Mouse (Mus musculus): ENCODE measurements around the gene Dnah2. TPM values are rescaled to one million over a fixed set of nuclear protein-coding genes. Genes with fewer than 3 reads are reported as not detected.
"Not testable (repeated sequence)": the region's sequence is repeated elsewhere in the genome, so short reads cannot be mapped to it uniquely, and the experiment has no call there.

The Dnah2 gene
- polyA plus RNA-seq, 1 experiment from 2014 or later, result 0.90 TPM

DNA sequence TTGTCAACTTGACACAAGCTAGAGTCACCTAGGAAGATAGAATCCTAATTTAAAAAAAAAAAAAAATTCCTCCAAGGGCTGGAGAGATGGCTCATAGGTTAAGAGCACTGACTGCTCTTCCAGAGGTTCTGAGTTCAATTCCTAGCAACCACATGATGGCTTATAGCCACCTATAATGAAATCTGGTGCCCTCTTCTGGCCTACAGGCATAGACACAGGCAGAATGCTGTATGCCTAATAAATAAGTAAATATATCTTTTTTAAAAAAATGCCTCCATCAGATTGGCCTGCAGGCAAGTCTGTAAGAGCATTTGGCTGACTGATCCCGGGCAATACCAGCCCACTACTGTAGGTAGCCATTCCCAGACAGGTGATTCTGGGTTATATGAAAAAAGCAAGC, 13.9 kb downstream of the Dnah2 start:
- WGBS, result 66% methylated on average over 1 of the region's 1 CpGs
- H3K9me3 ChIP-seq (ENCODE audit: low read length), result no peaks in the 10 kb centered on the region
- H3K4me2 ChIP-seq (replicated peaks; ENCODE audit: low read depth, low read length), result no peak overlapping the region
- H3K9ac ChIP-seq (replicated peaks; ENCODE audit: low read length), result no peak overlapping the region
- H3K36me3 ChIP-seq (ENCODE audit: insufficient read depth, low read length), result no peaks in the 10 kb centered on the region
- no peaks in the 10 kb centered on the region for H3K27me3 ChIP-seq (ENCODE audit: insufficient read depth, low read length)
- ATAC-seq (ENCODE audit: low FRiP score, low TSS enrichment), result no peak
- H3K4me3 ChIP-seq (ENCODE audit: low read length), result no peak overlapping the region
- H3K4me1 ChIP-seq (ENCODE audit: insufficient read depth, low read length), result no peaks in the 10 kb centered on the region
- H3K27ac ChIP-seq (ENCODE audit: low read length), result no peak overlapping the region

- 0 out of 2 replicates have a peak, but pooled peaks cover 2% of the 10 kb centered on the region for H3K4me1 ChIP-seq (ENCODE audit: insufficient read depth, low read length)
- H3K27me3 ChIP-seq (ENCODE audit: insufficient read depth, low read length), result no peaks in the 10 kb centered on the region
- H3K4me3 ChIP-seq (ENCODE audit: low read length), result no peak overlapping the region
- H3K27ac ChIP-seq (ENCODE audit: low read length), result no peak overlapping the region
- H3K9ac ChIP-seq (replicated peaks; ENCODE audit: low read length), result no peak overlapping the region
- H3K36me3 ChIP-seq (ENCODE audit: insufficient read depth, low read length), result no peaks in the 10 kb centered on the region
- no peak overlapping the region for H3K4me2 ChIP-seq (replicated peaks; ENCODE audit: low read depth, low read length)
- 81% methylated on average over 7 of the region's 7 CpGs for WGBS
- no peaks in the 10 kb centered on the region for H3K9me3 ChIP-seq (ENCODE audit: low read length)
- ATAC-seq (ENCODE audit: low FRiP score, low TSS enrichment), result no peak
Measured at GRCm38 (mm10) chr11:69532480-69533150, 16.3 kb downstream of the Dnah2 start.

- WGBS, result 94% methylated on average over 6 of the region's 6 CpGs
- not testable (repeated sequence) for H3K9ac ChIP-seq (replicated peaks; ENCODE audit: low read length); H3K9me3 ChIP-seq (ENCODE audit: low read length); H3K36me3 ChIP-seq (ENCODE audit: insufficient read depth, low read length); ATAC-seq (ENCODE audit: low FRiP score, low TSS enrichment); H3K4me2 ChIP-seq (replicated peaks; ENCODE audit: low read depth, low read length); H3K27ac ChIP-seq (ENCODE audit: low read length); H3K27me3 ChIP-seq (ENCODE audit: insufficient read depth, low read length); H3K4me3 ChIP-seq (ENCODE audit: low read length); H3K4me1 ChIP-seq (ENCODE audit: insufficient read depth, low read length)
Measured at GRCm38 (mm10) chr11:69530755-69531154, 18.2 kb downstream of the Dnah2 start.

DNA sequence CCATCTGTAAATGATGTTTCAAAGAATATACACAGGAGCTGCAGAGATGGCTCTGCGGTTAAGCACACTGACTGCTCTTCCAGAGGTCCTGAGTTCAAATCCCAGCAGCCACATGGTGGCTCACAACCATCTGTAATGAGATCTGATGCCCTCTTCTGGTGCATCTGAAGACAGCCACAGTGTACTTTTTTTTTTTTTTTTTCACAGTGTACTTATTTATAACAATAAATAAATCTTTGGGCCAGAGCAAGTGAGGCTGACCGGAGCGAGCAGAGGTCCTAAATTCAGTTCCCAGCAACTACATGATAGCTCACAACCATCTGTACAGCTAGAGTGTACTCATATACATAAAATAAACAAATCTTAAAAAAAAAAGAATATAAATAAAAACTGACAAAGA, 18.6 kb downstream of the Dnah2 start:
- WGBS, result 73% methylated on average over 3 of the region's 3 CpGs
- H3K36me3 ChIP-seq (ENCODE audit: insufficient read depth, low read length); H3K9ac ChIP-seq (replicated peaks; ENCODE audit: low read length); ATAC-seq (ENCODE audit: low FRiP score, low TSS enrichment); H3K4me3 ChIP-seq (ENCODE audit: low read length); H3K9me3 ChIP-seq (ENCODE audit: low read length); H3K27me3 ChIP-seq (ENCODE audit: insufficient read depth, low read length); H3K27ac ChIP-seq (ENCODE audit: low read length); H3K4me1 ChIP-seq (ENCODE audit: insufficient read depth, low read length); H3K4me2 ChIP-seq (replicated peaks; ENCODE audit: low read depth, low read length): not testable (repeated sequence)

DNA sequence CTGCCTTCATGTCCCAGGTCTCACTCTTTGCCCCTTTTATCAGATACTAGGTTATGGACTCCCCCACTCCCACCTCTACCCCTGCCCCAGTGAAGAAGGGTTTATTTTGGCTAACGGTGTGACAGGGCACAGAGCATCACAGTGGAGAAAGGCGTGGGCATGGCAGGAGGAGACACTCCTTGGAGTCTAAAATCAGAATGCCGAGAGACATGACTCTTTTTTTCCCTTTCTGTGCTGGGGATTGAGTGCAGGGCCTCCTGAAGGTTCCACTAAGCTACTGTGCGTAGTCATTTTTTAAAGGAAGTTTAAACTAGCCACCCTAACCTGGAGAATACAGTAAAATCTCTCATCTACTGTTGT, 20.9 kb downstream of the Dnah2 start:
- Histone ChIP-seq H3K9ac (replicated peaks; ENCODE audit: low read length) (peak overlapping the region; percentile 67), H3K4me1 (ENCODE audit: insufficient read depth, low read length) (0 out of 2 replicates have a peak, but pooled peaks cover 8% of the 10 kb centered on the region), H3K27ac (ENCODE audit: low read length) (no peak overlapping the region), H3K36me3 (ENCODE audit: insufficient read depth, low read length) (no peaks in the 10 kb centered on the region), H3K4me3 (ENCODE audit: low read length) (no peak overlapping the region), H3K4me2 (replicated peaks; ENCODE audit: low read depth, low read length) (no peak overlapping the region), H3K27me3 (ENCODE audit: insufficient read depth, low read length) (no peaks in the 10 kb centered on the region), H3K9me3 (ENCODE audit: low read length) (no peaks in the 10 kb centered on the region)
- ATAC-seq (ENCODE audit: low FRiP score, low TSS enrichment), result no peak
- WGBS, result 75% methylated on average over 4 of the region's 4 CpGs

DNA sequence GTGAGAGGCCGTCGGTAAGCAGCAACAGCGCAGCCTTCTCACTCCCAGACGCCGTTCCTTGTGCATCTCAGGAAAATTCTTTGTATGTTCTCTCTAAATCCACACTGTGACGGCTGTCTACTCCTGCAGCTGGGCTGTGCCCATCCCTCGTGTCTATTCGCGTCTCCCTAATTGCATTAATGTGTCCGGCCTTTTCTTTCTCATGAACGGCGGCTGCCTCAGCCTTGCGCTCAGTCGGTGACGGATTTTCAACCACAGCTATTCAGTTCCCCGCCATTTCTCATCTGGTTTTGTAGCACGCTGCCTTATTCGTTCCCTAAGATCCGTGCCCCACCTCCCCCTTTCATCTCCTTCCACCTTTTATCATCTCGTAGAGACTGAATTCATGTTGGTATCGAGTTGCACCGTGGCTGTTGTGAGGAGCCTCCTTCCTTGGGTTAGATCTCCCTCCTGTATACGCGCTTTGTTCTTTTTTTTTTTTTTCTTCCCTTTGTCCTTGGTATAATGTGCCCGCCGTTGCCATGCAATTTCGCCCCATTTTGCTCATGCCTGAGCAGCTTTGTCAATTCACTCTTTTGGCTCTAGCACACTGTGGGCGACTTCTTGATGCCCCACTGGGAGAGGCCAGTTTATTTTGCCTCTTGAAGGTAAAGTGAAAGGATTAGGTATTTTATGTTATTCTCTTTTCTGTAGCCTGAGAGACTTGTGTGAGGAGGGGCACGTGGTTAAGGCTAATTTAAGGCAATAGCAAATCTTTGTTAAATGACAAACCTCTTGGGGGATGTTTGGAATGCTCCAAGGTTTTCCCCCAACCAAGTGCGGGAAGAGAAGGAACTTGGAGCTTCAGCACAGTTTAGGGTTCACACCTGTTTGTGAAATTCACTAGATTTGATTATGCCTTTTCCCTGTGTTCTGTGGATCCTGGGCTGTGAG, 21.5 kb downstream of the Dnah2 start:
- no peak for ATAC-seq (ENCODE audit: low FRiP score, low TSS enrichment)
- peak overlapping the region; percentile 41 for H3K4me3 ChIP-seq (ENCODE audit: low read length)
- 0 out of 2 replicates have a peak overlapping the region, but pooled peaks have one; percentile 15 for H3K27ac ChIP-seq (ENCODE audit: low read length)
- no peaks in the 10 kb centered on the region for H3K36me3 ChIP-seq (ENCODE audit: insufficient read depth, low read length)
- H3K4me2 ChIP-seq (replicated peaks; ENCODE audit: low read depth, low read length), result peak overlapping the region; percentile 69
- peak overlapping the region; percentile 67 for H3K9ac ChIP-seq (replicated peaks; ENCODE audit: low read length)
- H3K9me3 ChIP-seq (ENCODE audit: low read length), result no peaks in the 10 kb centered on the region
- 0 out of 2 replicates have a peak, but pooled peaks cover 8% of the 10 kb centered on the region for H3K4me1 ChIP-seq (ENCODE audit: insufficient read depth, low read length)
- no peaks in the 10 kb centered on the region for H3K27me3 ChIP-seq (ENCODE audit: insufficient read depth, low read length)
- WGBS, result 5% methylated on average over 30 of the region's 30 CpGs

DNA sequence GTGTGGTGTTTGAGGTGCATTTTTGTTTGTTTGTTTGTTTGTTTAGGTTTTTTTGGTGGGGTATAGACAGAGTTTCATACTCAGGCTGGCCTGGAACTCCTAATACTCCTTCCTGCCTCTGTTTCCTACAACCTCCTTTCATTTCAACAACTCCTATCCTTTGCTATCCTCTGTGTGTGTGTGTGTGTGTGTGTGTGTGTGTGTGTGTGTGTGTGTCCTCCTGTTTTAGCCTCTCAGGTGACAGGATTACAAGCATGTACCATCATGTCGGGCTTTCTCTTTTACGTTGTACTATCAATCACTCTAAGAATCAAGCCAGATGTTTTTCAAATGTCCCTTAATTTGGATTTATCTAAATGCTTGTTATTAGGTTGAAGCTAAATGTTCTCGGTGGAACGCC, 22.3 kb downstream of the Dnah2 start:
- H3K4me2 ChIP-seq (replicated peaks; ENCODE audit: low read depth, low read length), result peak overlapping the region; percentile 69
- peak overlapping the region; percentile 41 for H3K4me3 ChIP-seq (ENCODE audit: low read length)
- H3K27ac ChIP-seq (ENCODE audit: low read length), result no peak overlapping the region
- H3K4me1 ChIP-seq (ENCODE audit: insufficient read depth, low read length), result 0 out of 2 replicates have a peak, but pooled peaks cover 8% of the 10 kb centered on the region
- no peaks in the 10 kb centered on the region for H3K27me3 ChIP-seq (ENCODE audit: insufficient read depth, low read length)
- no peaks in the 10 kb centered on the region for H3K36me3 ChIP-seq (ENCODE audit: insufficient read depth, low read length)
- H3K9me3 ChIP-seq (ENCODE audit: low read length), result no peaks in the 10 kb centered on the region
- peak overlapping the region; percentile 67 for H3K9ac ChIP-seq (replicated peaks; ENCODE audit: low read length)
- no peak for ATAC-seq (ENCODE audit: low FRiP score, low TSS enrichment)
- WGBS, result 35% methylated on average over 4 of the region's 4 CpGs

- Histone ChIP-seq H3K4me1 (ENCODE audit: insufficient read depth, low read length) (0 out of 2 replicates have a peak, but pooled peaks cover 8% of the 10 kb centered on the region), H3K9ac (replicated peaks; ENCODE audit: low read length) (no peak overlapping the region), H3K36me3 (ENCODE audit: insufficient read depth, low read length) (no peaks in the 10 kb centered on the region), H3K27ac (ENCODE audit: low read length) (no peak overlapping the region), H3K9me3 (ENCODE audit: low read length) (no peaks in the 10 kb centered on the region), H3K4me3 (ENCODE audit: low read length) (no peak overlapping the region), H3K27me3 (ENCODE audit: insufficient read depth, low read length) (no peaks in the 10 kb centered on the region), H3K4me2 (replicated peaks; ENCODE audit: low read depth, low read length) (no peak overlapping the region)
- 90% methylated on average over 9 of the region's 9 CpGs for WGBS
- no peak for ATAC-seq (ENCODE audit: low FRiP score, low TSS enrichment)
Measured at GRCm38 (mm10) chr11:69525661-69526060, 23.2 kb downstream of the Dnah2 start.

DNA sequence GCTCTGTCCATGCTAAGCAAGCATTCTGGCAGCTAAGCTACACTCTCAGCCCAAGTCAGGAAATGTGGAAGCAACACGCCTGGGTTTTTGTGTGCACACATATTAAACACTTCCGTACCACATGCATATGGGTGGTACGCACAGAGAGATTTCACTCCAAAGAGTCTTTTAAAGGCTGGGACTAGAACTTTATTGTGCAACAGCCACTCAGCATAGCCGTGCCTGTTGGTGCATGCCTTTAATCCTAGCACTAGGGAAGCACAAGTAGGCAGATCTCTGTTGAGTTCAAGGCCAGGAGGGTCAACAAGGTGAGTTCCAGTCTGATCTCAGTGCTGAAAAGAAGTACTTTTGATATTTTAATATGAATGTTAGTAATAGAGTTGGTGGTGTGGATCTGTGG, 25.3 kb downstream of the Dnah2 start:
- Histone ChIP-seq H3K9ac (replicated peaks; ENCODE audit: low read length) (no peak overlapping the region), H3K4me3 (ENCODE audit: low read length) (no peak overlapping the region), H3K9me3 (ENCODE audit: low read length) (no peaks in the 10 kb centered on the region), H3K4me2 (replicated peaks; ENCODE audit: low read depth, low read length) (no peak overlapping the region), H3K36me3 (ENCODE audit: insufficient read depth, low read length) (no peaks in the 10 kb centered on the region), H3K27me3 (ENCODE audit: insufficient read depth, low read length) (no peaks in the 10 kb centered on the region), H3K27ac (ENCODE audit: low read length) (no peak overlapping the region), H3K4me1 (ENCODE audit: insufficient read depth, low read length) (0 out of 2 replicates have a peak, but pooled peaks cover 8% of the 10 kb centered on the region)
- ATAC-seq (ENCODE audit: low FRiP score, low TSS enrichment), result no peak
- 86% methylated on average over 4 of the region's 4 CpGs for WGBS

All from kidney, embryonic 16.5 days (tissue).